Mouse (Mus musculus) adrenal gland, postnatal 10 days (tissue): Measurements from ENCODE around the gene Il34. TPM values are rescaled to one million over a fixed set of nuclear protein-coding genes. Genes with fewer than 3 reads are reported as not detected.
A peak's percentile ranks its signal among the peaks of the same experiment; 100 is the strongest.

Experiments used
- DNase-seq: peaks from one replicate; pipeline ENCODE4 v3.0.0; 2021; ENCODE audit warnings: mixed read lengths
- total RNA-seq, 2 experiments: library from RNA; stranded (reverse); gene quantifications; 2 replicates each; pipeline ENCODE4 v1.2.3; 2021

Il34 gene
- total RNA-seq, 2 experiments from 2014 or later, result 8.6 to 9.9 TPM

DNA sequence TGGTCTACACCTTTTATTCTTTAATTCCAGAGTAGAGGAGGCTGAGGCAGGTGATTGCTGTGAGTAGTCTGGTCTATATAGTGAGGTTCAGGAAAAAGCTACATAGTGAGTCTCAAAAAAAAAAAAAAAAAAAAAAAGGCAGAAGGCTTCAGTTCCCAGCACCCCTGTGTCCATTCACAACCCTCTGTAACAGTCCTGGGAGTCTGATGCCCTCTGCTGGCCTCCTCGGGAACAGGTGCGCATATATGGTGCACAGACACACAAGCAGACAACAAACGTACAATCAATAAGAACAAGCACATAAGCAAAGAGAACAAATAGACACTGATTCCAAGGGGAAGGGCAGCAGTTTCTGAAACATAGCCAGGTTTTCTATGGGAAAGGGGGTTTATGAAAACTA, 29.4 kb downstream of the Il34 start:
- DNase-seq, result no peak

- DNase-seq, result no peak
Observed at GRCm38 (mm10) chr8:110775721-110776120, 30.0 kb downstream of the Il34 start.

GRCm38 (mm10) chr8:110775316-110775715, 30.4 kb downstream of the Il34 start:
- peak; percentile 29 for DNase-seq

DNA sequence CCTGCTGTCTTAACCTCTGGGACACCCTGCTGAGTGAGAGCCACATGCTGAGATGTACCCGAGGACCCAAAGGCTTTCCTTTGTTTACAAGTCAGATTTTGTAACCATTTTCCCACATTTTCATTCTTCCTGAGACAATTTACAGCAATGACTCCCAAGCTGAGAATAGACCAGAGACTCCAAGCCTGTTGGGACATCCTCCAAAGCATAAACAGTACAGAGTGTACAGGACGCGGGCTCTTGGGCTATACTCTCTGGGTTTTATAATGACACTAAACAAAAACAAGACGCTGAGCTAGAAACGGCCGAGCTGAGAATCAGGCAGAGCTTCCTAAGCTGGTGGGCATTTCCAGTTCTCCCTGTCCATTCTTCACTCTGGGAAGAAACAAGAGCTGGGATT, 31.0 kb downstream of the Il34 start:
- DNase-seq, result no peak

- no peak for DNase-seq
Observed at GRCm38 (mm10) chr8:110774047-110774446, 31.7 kb downstream of the Il34 start.

GRCm38 (mm10) chr8:110772452-110772851, 33.3 kb downstream of the Il34 start:
- DNase-seq, result no peak

DNA sequence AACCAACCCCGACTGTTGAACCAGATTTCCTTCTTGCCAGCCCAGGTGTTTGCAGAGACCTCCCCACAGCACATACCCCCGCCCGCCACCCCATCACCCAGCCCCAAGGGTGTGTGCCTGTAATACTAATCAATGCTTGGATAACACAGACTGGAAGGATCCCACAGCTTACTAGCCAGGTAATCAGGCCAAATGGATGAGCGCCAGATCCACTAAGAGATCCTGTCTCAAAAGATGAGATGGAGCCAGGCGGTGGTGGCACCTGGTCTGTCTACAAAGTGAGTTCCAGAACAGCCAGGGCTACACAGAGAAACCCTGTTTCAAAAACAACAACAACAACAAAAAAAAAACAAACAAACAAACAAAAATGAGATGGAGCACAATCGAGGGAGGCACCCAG, 38.5 kb downstream of the Il34 start:
- DNase-seq, result no peak

GRCm38 (mm10) chr8:110764671-110765070, 41.1 kb downstream of the Il34 start:
- DNase-seq, result no peak

DNA sequence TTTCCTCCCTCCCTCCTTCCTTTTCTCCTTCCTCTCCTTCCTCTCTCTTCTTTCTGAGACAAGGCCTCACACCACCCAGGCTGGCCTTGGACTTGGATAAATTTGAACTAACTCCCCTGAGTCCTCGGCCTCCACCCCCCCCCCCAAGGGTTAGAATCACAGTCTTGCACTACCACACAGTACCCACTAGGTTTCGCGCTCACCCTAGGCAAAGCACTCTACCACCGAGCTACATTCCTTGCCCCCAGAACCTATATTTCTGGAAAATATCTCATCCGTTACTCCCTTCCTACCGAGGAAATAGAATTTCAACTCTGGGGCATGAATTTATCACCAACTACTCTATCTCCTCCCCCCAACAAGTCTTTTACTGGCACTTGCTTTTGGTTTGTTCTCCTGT, 43.7 kb downstream of the Il34 start:
- DNase-seq, result peak; percentile 37

DNA sequence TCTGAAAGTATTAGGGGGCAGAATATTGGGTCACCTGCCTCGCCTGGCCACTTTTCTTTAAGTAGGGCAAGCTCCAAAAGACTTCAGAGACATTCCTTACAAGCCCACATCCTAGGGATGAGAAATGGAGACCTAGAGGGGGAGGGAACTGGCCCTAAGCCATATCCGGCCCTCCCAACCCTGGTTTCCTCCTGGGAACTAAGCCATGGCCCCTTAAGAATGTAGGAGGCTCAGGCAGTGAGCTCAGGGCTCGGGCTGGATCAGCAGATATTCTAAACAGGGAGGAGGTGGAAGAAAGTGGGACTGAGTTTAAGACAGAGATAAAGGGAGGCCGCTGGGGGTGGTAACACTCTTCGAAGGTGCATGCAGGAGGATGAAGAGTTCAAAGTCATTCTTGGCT, 44.5 kb downstream of the Il34 start:
- peak; percentile 65 for DNase-seq

GRCm38 (mm10) chr8:110760280-110760940, 45.3 kb downstream of the Il34 start:
- no peak for DNase-seq

GRCm38 (mm10) chr8:110756196-110756595, 49.5 kb downstream of the Il34 start:
- no peak for DNase-seq

GRCm38 (mm10) chr8:110755511-110756170, 50.1 kb downstream of the Il34 start:
- no peak for DNase-seq

- DNase-seq, result no peak
Observed at GRCm38 (mm10) chr8:110754713-110755112, 51.0 kb downstream of the Il34 start.

DNA sequence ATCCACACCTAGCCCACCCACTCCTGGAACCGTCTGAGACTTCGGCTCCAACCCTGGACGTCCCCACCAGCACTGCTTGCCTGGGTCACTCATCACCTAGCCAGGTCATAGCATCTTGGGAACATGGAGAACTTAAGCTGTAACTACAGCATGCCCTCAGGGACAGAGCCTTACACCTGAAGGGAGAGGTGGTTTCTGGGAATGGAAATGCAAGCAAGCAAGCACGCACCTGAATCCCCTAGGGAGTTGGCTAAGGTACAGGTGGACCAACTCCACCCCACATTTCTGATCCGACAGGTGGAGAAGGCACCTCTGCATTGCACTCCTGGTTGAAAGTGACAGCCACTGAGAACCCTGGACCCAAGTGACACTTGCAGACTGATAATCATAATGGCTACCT, 54.2 kb downstream of the Il34 start:
- no peak for DNase-seq

DNA sequence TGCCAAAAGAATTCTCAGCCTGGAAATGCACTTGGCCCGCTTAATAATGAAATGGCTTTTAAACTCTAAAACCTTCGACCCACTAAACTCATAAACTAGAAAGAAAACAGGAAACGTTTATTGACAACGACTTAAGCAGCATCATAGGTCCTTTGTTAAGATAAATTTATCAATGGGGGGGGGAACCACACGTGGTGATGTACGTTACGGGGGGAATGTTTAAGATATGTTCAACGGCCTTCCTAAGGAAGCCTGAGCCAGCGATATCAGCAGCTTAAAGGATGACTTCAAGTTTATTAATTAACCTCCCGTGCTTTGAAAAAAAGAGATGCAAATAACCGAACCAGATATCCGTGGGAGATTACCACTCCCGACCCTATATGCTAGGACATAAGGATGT, 55.5 kb downstream of the Il34 start:
- no peak for DNase-seq

DNA sequence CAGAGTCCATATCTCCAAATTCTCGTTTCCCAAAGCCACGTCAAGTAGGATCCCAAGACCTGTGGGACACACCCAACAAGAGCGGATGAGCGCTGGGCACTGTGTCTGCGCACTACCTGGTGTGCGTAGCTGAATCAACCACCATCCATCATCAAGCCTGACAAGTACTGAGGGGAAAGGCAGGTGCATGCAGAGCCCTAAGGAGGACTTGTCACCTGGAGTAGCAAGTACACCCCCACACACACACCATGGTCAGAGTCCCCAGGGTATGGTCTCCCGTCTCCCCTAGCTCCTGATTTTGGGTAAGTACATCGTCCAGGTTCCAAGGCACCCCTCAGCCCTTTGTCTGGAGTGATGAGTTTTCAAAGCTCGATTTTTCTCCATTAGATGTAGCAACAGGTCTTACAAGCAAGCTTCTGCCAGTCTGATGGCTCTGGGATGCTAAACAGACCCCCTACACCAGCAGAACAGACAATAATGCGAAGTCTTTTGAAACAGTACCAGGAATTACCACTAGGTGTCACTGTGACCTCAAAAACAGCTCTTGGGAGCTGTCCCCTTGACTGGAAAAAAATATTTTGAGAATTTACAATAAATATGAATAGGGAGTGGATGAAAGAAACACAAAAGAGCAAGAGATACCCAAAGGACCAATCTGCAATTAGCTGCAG, 56.1 kb downstream of the Il34 start:
- DNase-seq, result peak; percentile 66

DNA sequence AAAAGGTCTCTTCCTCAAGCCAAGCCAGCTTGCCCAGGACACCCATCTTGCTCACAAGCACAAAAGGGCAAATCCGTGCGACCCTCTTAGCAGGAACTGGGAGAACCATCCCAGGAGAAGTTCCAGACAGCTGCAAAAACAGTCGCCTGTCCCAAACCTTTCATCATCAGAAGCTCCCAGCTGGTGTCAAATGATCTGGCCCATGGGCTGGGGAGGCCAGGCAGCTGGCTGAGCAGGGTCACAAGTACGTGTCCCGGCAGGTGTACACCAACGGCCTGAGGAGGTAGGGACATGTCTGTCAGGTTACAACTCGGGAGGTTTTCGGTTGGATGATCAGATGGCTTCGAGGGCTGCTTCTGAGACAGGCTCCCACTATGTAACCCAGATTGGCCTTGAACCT, 59.1 kb downstream of the Il34 start:
- DNase-seq, result no peak

- DNase-seq, result no peak
Observed at GRCm38 (mm10) chr8:110745162-110745561, 60.6 kb downstream of the Il34 start.

DNA sequence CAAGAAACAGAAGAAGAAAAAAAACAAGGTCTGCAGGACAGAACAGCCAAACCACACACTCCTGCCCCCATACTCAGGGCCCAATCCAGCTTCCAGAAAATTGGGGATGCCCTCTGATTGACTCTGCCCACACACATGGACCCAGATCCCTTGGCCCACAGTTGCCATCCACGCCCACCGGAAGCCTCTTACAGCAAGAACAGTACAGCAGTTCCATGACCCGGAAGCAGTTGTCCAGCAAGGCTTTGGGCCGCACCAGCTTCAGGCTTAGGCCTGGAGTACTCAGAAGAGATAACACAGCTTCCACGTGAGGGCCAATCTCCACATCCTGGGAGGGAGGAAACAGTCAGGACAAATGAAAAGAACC, 63.3 kb downstream of the Il34 start:
- DNase-seq, result no peak

GRCm38 (mm10) chr8:110741816-110742451, 63.8 kb downstream of the Il34 start:
- DNase-seq, result no peak

- DNase-seq, result no peak
Observed at GRCm38 (mm10) chr8:110740629-110741175, 65.0 kb downstream of the Il34 start.
